Mouse (Mus musculus) right cerebral cortex, postnatal 10 days (tissue): Measurements from ENCODE around the gene Tmem11.
"Not testable (repeated sequence)": the region's sequence is repeated elsewhere in the genome, so short reads cannot be mapped to it uniquely, and the experiment has no call there.

Source experiments
- DNase-seq, 2 experiments: peaks; one replicate each; pipeline ENCODE4 v3.0.0; 2021; ENCODE audit warnings: low spot score in 2 of 2

The Tmem11 gene

DNA sequence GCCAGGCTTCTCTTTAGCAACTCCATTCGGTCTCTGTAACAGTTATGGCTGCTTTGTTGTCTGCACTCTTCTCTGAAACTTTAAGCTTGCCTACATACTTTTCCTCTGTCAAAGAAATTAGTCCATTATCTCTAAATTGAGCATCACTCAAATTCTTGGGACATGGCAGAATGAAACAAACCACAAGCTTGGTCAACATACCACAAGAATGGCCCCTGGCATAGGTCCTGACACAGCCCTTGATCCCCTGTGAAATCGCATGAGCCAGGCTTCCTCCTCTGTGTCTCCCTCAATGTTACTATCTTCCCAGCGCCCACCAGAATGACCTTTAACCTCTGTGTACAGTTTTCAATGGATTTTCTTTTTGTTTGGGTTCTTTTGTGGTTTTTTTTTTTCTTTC lies 3.3 kb upstream of the Tmem11 start:
- DNase-seq = no peak

- no peak for DNase-seq
These were observed 1.5 kb upstream of the Tmem11 start for GRCm38 (mm10) chr11:60880559-60880958.

DNA sequence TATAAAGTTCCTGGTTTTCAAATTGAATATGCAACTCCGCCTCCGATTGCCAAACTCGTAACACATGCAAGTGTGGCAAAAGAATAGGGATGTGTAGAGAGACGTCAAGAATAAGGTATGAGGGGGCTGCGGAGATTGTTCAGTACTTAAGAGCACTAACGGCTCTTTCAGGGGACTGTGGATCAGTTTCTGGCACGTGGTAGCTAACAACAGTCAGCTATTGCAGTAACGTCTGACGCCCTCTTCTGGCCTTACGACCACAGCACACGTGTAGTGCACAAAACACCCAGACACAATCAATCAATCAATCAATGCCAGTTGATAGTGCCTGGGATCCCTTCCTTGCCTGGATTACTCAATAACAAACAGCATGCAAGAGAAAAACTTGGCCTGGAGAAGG lies 351 bp upstream of the Tmem11 start:
- DNase-seq = peak; percentile 69 to 75

GRCm38 (mm10) chr11:60878056-60878612 lies 938 bp downstream of the Tmem11 start:
- DNase-seq = peak in 1 of 2 experiments; percentile 64

- no peak for DNase-seq
These were observed 6.0 kb downstream of the Tmem11 start for GRCm38 (mm10) chr11:60873101-60873500.

DNA sequence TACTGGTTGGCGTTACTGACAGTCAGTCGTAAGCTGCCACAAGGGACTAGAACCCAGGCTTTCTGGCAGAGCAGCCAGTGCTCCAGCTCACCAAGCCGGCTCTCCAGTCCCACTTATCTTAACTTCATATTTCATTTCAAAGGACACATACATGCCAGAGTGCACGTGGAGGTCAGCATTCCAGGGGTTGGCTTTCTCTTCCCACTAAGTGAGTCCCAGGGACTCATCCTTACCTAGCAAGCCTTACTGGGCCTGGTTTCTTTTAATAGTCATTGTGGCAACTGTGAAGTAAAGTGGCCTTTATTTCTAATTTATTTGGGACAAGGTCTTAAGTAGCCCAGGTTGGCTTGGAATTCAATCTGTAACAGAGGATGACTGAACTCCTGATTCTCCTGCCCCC lies 7.7 kb downstream of the Tmem11 start:
- DNase-seq = no peak

DNA sequence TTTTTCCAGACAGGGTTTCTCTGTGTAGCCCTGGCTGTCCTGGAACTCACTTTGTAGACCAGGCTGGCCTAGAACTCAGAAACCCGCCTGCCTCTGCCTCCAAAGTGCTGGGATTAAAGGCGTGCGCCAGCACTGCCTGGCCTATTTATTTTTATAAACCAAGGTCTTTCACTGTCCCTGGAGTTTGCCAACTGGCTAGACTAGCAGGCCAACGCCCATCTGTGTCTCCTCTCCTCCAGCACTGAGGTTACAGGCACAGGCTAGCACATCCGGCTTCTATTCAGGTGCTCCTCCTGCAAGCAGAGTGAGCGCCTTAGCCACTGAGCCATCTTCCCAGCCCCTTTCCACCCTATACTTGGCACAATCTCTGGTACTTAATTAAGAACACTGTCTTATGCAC lies 9.6 kb downstream of the Tmem11 start:
- not testable (repeated sequence) for DNase-seq

- no peak for DNase-seq
These were observed 11.2 kb downstream of the Tmem11 start for GRCm38 (mm10) chr11:60867904-60868303.

DNA sequence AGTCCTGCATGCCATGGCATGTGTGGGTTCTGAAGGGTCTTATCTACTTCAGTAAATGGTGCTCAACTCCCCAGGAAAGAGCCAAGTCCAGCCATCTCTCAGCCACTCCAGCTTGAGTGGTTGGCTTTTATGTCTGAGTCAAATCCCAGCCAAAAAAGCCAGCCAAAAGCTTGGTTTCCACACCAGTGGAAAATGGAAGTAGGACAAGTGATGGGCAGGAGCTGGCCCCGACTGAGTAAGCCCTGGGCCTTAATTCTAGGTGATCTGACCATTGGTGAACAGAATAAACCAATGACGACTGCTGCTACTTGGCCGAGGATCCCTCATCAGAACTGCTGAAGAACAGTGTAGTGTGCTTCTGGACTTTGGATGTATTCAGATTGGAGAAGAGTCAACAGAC lies 11.6 kb downstream of the Tmem11 start:
- no peak for DNase-seq

DNA sequence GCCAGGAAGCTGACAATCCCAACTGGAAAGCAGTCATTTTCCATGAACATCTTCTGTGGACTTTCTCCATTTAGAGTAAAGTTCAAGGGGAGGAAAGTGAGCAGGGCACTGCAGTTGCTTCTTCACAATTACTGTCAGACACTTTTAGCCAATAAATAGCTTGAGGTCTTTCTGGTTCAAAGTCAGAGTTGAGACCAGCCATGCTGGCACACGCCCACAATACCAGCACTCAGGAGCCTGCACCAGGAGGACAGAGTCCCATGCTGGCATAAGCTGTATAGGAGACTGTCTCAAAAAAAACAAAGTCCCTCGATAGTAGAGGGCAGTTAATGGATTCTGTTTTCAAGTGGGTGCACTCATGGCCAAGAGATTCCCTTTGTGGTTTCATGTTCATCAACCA lies 13.1 kb downstream of the Tmem11 start:
- no peak for DNase-seq

- no peak for DNase-seq
These were observed 14.2 kb downstream of the Tmem11 start for GRCm38 (mm10) chr11:60864916-60865315.

GRCm38 (mm10) chr11:60864166-60864565 lies 14.9 kb downstream of the Tmem11 start:
- DNase-seq = no peak

- no peak for DNase-seq
These were observed 15.9 kb downstream of the Tmem11 start for GRCm38 (mm10) chr11:60863196-60863595.

DNA sequence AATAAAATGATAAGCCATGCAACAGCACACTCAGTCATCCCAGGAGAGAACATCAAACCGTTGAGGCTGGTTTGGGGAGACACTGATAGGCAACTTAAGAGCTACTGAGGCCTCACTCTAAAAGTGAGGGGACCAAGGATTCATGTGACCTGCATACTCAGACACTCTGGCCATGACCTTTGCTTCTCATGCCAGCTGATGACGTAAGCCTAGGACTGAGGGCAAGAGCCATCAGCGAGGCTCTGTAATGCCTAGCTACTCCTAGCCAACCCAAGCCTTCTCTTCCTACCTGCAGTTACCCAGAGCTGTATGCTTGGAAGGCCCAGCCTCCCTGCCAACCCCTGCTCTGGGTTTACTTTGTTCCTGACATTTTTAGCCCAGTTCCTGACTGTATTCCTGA lies 17.1 kb downstream of the Tmem11 start:
- no peak for DNase-seq

- no peak for DNase-seq
These were observed 22.5 kb downstream of the Tmem11 start for GRCm38 (mm10) chr11:60856587-60856986.

DNA sequence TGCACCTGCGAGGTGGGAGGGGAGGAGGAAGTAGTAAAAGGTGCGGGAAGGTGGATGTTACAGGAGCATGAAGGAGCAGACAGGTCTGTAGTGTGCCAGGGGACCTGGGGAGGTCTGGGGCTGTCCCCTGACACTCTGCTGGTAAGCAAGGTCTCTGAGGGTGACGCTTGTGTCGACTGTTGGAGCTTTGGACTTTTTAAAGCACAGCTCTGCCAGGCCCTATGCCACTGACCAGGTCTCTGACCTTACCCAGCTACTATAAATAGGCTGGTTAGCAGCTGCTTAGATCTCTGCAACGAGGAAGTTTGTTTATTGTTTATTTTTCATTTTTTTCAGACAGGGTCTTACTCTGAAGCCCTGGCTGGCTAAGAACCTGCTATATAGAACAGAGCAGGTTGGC lies 33.7 kb downstream of the Tmem11 start:
- DNase-seq = no peak

- DNase-seq = no peak
These were observed 35.7 kb downstream of the Tmem11 start for GRCm38 (mm10) chr11:60843412-60843811.

- DNase-seq = no peak
These were observed 37.4 kb downstream of the Tmem11 start for GRCm38 (mm10) chr11:60841467-60842200.

DNA sequence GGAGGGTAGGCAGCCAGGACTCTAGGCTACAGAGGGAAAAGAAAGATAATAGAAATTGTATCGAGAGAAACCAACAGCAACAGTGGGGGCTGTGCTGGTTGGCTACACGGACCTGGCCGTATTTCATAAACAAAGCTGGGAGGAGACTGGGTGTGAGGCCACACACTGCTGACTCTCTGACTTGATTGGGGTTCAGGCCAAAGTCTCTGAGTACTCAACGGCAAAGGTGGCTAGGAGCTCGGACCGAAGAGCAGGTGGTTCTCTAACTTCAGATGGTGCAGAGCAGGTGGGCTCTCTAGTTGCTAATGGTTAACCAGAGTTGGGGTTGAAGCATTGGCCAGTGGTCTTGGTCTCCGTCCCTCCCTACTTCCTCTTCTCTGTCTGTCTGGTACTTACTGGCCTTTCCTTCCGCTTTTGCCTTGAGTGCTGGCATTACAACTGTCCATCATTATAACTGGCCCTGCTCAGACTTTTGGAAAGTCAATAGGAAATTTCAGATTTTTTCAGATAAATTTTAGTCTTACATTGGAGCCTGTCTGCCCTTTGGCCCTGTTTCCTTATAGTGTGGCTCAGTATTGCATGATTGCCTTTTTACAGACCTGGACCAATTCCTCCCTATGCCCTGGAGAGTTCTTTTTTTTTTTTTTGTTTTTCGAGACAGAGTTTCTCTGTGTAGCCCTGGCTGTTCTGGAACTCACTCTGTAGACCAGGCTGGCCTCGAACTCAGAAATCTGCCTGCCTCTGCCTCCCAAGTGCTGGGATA lies 41.2 kb downstream of the Tmem11 start:
- DNase-seq = no peak

DNA sequence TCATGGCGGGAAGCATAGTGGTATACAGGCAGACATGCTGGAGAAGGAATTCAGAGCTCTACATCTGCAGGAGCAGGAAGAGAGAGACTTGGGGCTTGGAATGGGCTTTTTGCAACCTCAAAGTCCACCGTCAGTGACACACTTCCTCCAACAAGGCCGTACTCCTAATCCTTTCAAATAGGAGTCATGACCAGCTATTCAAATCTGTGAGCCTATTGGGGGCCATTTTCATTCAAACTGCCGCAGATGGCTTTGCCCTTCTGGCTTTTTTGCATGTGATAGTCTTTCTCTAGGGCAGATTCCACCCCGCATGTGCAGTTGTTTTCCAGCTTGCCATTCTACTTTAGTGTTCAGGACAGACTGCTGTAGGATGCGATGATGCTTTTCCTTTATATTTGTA lies 42.2 kb downstream of the Tmem11 start:
- no peak for DNase-seq

GRCm38 (mm10) chr11:60830433-60831052 lies 48.5 kb downstream of the Tmem11 start, which contains the start of gene Dhrs7b:
Gene Dhrs7b (plus strand): TSS chr11:60830631.
- peak; percentile 92 to 95 for DNase-seq

GRCm38 (mm10) chr11:60828903-60829302 lies 50.2 kb downstream of the Tmem11 start:
- no peak for DNase-seq
